Mouse (Mus musculus): Measurements from ENCODE around the gene Strn4.
A peak's percentile ranks its signal among the peaks of the same experiment; 100 is the strongest.

Strn4 gene

GRCm38 (mm10) chr7:16811649-16812070, 4.0 kb upstream of the Strn4 start:
- DNase-seq: no peak

- DNase-seq: no peak
Observed at GRCm38 (mm10) chr7:16812505-16812904, 3.2 kb upstream of the Strn4 start.

GRCm38 (mm10) chr7:16816078-16816474, 387 bp downstream of the Strn4 start:
- DNase-seq: peak; percentile 74 to 89

- peak; percentile 55 to 80 for DNase-seq
Observed at GRCm38 (mm10) chr7:16816475-16817122, 910 bp downstream of the Strn4 start, which contains the start of gene Fkrp. TSS of gene Fkrp (minus strand) at chr7:16816732.

- no peak for DNase-seq
Observed at GRCm38 (mm10) chr7:16817693-16818092, 2.0 kb downstream of the Strn4 start.

- DNase-seq: no peak
Observed at GRCm38 (mm10) chr7:16819794-16820193, 4.1 kb downstream of the Strn4 start.

GRCm38 (mm10) chr7:16820271-16820763, 4.6 kb downstream of the Strn4 start:
- no peak for DNase-seq

GRCm38 (mm10) chr7:16821091-16821490, 5.4 kb downstream of the Strn4 start:
- DNase-seq: no peak

- DNase-seq: peak; percentile 57 to 61
Observed at GRCm38 (mm10) chr7:16821669-16822101, 6.0 kb downstream of the Strn4 start.

GRCm38 (mm10) chr7:16823734-16824133, 8.0 kb downstream of the Strn4 start:
- peak; percentile 46 to 52 for DNase-seq

GRCm38 (mm10) chr7:16825785-16826184, 10.1 kb downstream of the Strn4 start:
- no peak for DNase-seq

- DNase-seq: no peak
Observed at GRCm38 (mm10) chr7:16826571-16826970, 10.9 kb downstream of the Strn4 start.

- DNase-seq: no peak
Observed at GRCm38 (mm10) chr7:16827274-16827673, 11.6 kb downstream of the Strn4 start.

- DNase-seq: no peak
Observed at GRCm38 (mm10) chr7:16830449-16830848, 14.8 kb downstream of the Strn4 start.

GRCm38 (mm10) chr7:16837916-16838803, 22.5 kb downstream of the Strn4 start:
- DNase-seq: no peak

GRCm38 (mm10) chr7:16838804-16839426, 23.2 kb downstream of the Strn4 start:
- DNase-seq: no peak

GRCm38 (mm10) chr7:16839427-16840108, 23.9 kb downstream of the Strn4 start:
- no peak for DNase-seq

- no peak for DNase-seq
Observed at GRCm38 (mm10) chr7:16840109-16840491, 24.4 kb downstream of the Strn4 start.

- DNase-seq: no peak
Observed at GRCm38 (mm10) chr7:16841078-16841477, 25.4 kb downstream of the Strn4 start.

GRCm38 (mm10) chr7:16841561-16842560, 26.2 kb downstream of the Strn4 start:
- DNase-seq: no peak

GRCm38 (mm10) chr7:16842645-16843063, 27.0 kb downstream of the Strn4 start, which contains the start of gene Prkd2:
TSS of gene Prkd2 (plus strand) at chr7:16842902.
- DNase-seq: peak; percentile 89 to 93
